In the genomic region with DNA sequence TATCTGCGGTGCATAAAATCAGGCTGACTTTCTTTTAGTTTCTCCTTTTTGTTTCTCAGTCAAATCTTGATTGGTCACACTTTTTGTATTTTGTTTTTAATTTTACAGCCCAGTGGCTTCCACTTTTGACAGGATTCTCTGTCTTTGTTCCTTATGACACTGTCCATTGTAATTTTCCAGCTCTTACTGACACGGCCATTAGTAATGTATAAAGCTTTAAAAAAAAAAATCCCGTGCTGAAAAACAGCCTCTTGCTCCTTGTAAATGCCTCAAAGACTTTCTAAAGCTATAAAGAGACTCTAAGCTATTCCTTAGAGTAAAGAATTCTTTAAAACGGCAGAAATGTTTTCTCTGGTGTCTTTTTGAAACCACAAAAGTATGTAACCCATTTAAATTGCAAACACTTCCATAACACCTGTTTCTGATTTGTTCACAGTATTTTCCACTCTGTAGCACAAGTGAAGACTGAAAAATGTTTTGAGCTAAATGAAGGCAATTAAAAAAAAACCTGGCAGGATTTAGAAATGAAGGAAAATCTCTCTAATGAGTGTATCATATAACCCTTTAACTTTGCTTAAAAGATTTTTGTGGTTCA, we compare ENCODE assay signal across 12 mouse cellular contexts.
A peak's percentile ranks its signal among the peaks of the same experiment; 100 is the strongest.
DNase-seq lines count a peak whose midpoint lies in the region; ATAC-seq and TF ChIP-seq lines count a peak whose summit lies in the region.
"Had no signal": no experiment of that assay in that cellular context is flagged by ENCODE, and none has a peak within 500 bp of the region (broad histone marks: within the 10 kb centered on the region; RNA-seq: fewer than 3 reads in every experiment).

No protein-coding gene starts in this region.

- no peak overlapping the region for H3K9ac ChIP-seq in midbrain, embryonic 11.5 days (ENCODE audit: low read length)
- H3K9ac ChIP-seq in embryonic facial prominence, embryonic 12.5 days, result no peak overlapping the region
- no peak overlapping the region for H3K9ac ChIP-seq in midbrain, postnatal 0 days (replicated peaks; ENCODE audit: low read length, poor library complexity, severe bottlenecking)
- H3K9ac ChIP-seq: liver, embryonic 15.5 days had no signal

- no peaks in the 10 kb centered on the region for H3K27me3 ChIP-seq in midbrain, embryonic 11.5 days (ENCODE audit: control insufficient read depth, insufficient read depth, low read length)
- H3K27me3 ChIP-seq in midbrain, embryonic 10.5 days (ENCODE audit: low read depth, poor library complexity, severe bottlenecking), result no peaks in the 10 kb centered on the region
- H3K27me3 ChIP-seq in embryonic facial prominence, embryonic 12.5 days, result no peaks in the 10 kb centered on the region
- H3K27me3 ChIP-seq in midbrain, postnatal 0 days (ENCODE audit: insufficient read depth, low read length), result no peaks in the 10 kb centered on the region
- H3K27me3 ChIP-seq: liver, embryonic 15.5 days had no signal

- H3K27ac ChIP-seq in midbrain, embryonic 11.5 days (ENCODE audit: low read depth, low read length), result no peak overlapping the region
- H3K27ac ChIP-seq in midbrain, embryonic 10.5 days (replicated peaks), result no peak overlapping the region
- H3K27ac ChIP-seq in embryonic facial prominence, embryonic 12.5 days, result 0 out of 2 replicates have a peak overlapping the region, but pooled peaks have one; percentile 54
- no peak overlapping the region for H3K27ac ChIP-seq in midbrain, postnatal 0 days (ENCODE audit: low read depth, low read length)
- H3K27ac ChIP-seq: layer of hippocampus, adult 2 months; liver, embryonic 15.5 days had no signal

- H3K4me3 ChIP-seq in midbrain, embryonic 11.5 days (ENCODE audit: low read depth, low read length), result no peak overlapping the region
- no peak overlapping the region for H3K4me3 ChIP-seq in midbrain, embryonic 10.5 days
- H3K4me3 ChIP-seq in embryonic facial prominence, embryonic 12.5 days, result no peak overlapping the region
- no peak overlapping the region for H3K4me3 ChIP-seq in midbrain, postnatal 0 days (ENCODE audit: low read depth, low read length)
- H3K4me3 ChIP-seq: layer of hippocampus, adult 2 months; liver, embryonic 15.5 days had no signal

- H3K4me2 ChIP-seq in midbrain, embryonic 11.5 days, result no peak overlapping the region
- no peak overlapping the region for H3K4me2 ChIP-seq in embryonic facial prominence, embryonic 12.5 days (replicated peaks)
- H3K4me2 ChIP-seq in midbrain, postnatal 0 days (ENCODE audit: low read depth, low read length, poor library complexity, severe bottlenecking), result no peak overlapping the region
- H3K4me2 ChIP-seq: liver, embryonic 15.5 days had no signal

- H3K36me3 ChIP-seq in midbrain, embryonic 11.5 days (ENCODE audit: control insufficient read depth, insufficient read depth, low read length), result no peaks in the 10 kb centered on the region
- H3K36me3 ChIP-seq in midbrain, embryonic 10.5 days, result no peaks in the 10 kb centered on the region
- H3K36me3 ChIP-seq in embryonic facial prominence, embryonic 12.5 days, result peaks cover 8% of the 10 kb centered on the region
- H3K36me3 ChIP-seq in midbrain, postnatal 0 days (ENCODE audit: insufficient read depth, low read length), result no peaks in the 10 kb centered on the region
- H3K36me3 ChIP-seq: liver, embryonic 15.5 days had no signal

- peak; percentile 78 for ATAC-seq in midbrain, embryonic 11.5 days (ENCODE audit: low FRiP score)
- ATAC-seq in embryonic facial prominence, embryonic 12.5 days (ENCODE audit: insufficient number of reproducible peaks, insufficient read depth, low FRiP score, low TSS enrichment), result no peak
- ATAC-seq in midbrain, postnatal 0 days (ENCODE audit: low FRiP score), result no peak

- peak; percentile 86 for DNase-seq in midbrain, embryonic 11.5 days (ENCODE audit: low spot score, missing footprints)
- DNase-seq in midbrain, embryonic 10.5 days (ENCODE audit: low spot score), result no peak
- DNase-seq in forelimb bud, embryonic 11.5 days (ENCODE audit: low read depth, low spot score), result peak; percentile 33
- peak; percentile 27 for DNase-seq in midbrain, postnatal 0 days (ENCODE audit: low spot score)
- no peak for DNase-seq in kidney, adult 9 months
- DNase-seq in heart, postnatal 36 days, result no peak
- DNase-seq: adrenal gland, postnatal 36 days; cerebellum, adult 11 months; kidney, adult 8-10 months had no signal

- no peak for TF ChIP-seq CTCF in midbrain, postnatal 0 days (IDR thresholded peaks at IDR 0.05)

- 17% methylated on average over 4 of the region's 4 CpGs for WGBS in midbrain, embryonic 11.5 days
- WGBS in midbrain, embryonic 10.5 days, result 25% methylated on average over 4 of the region's 4 CpGs
- 22% methylated on average over 4 of the region's 4 CpGs for WGBS in embryonic facial prominence, embryonic 12.5 days
- WGBS in midbrain, postnatal 0 days, result 9% methylated on average over 4 of the region's 4 CpGs

- intact Hi-C loops in heart, postnatal 36 days (cut with DNase I), result no loop called here

- no peaks in the 10 kb centered on the region for H3K4me1 ChIP-seq in midbrain, embryonic 11.5 days (ENCODE audit: control insufficient read depth, insufficient read depth, low read length)
- H3K4me1 ChIP-seq in midbrain, embryonic 10.5 days, result peaks cover 19% of the 10 kb centered on the region
- H3K4me1 ChIP-seq in embryonic facial prominence, embryonic 12.5 days, result peaks cover 4% of the 10 kb centered on the region; the same call in 1 of the 2 replicates
- no peaks in the 10 kb centered on the region for H3K4me1 ChIP-seq in midbrain, postnatal 0 days (ENCODE audit: insufficient read depth, low read length)
- H3K4me1 ChIP-seq: liver, embryonic 15.5 days had no signal

- H3K9me3 ChIP-seq in midbrain, embryonic 11.5 days (ENCODE audit: control insufficient read depth, low read length), result no peaks in the 10 kb centered on the region
- no peaks in the 10 kb centered on the region for H3K9me3 ChIP-seq in midbrain, embryonic 10.5 days (replicated peaks)
- H3K9me3 ChIP-seq in embryonic facial prominence, embryonic 12.5 days, result no peaks in the 10 kb centered on the region
- no peaks in the 10 kb centered on the region for H3K9me3 ChIP-seq in midbrain, postnatal 0 days (ENCODE audit: low read length)
- H3K9me3 ChIP-seq: liver, embryonic 15.5 days had no signal

Comparison
In these comparisons a context has a peak if more than half of its experiments do, and no peak if none do; other contexts are left out.
1. DNase-seq: peak in midbrain, embryonic 11.5 days (single experiment), forelimb bud, embryonic 11.5 days (single experiment) and midbrain, postnatal 0 days (single experiment); none in midbrain, embryonic 10.5 days (single experiment), kidney, adult 9 months (single experiment) and heart, postnatal 36 days (0 of 2).